Mouse (Mus musculus) G1E (cell line): ENCODE data around the gene Pde4d.

Experiments
- CTCF ChIP-seq: IDR thresholded peaks from 2 replicates; pipeline ENCODE4 v1.5.1; 2012; ENCODE audit warnings: low read depth, low read length, inconsistent platforms, mixed read lengths
- GATA1 ChIP-seq: IDR thresholded peaks from 2 replicates; pipeline ENCODE4 v1.6.1; 2012; ENCODE audit warnings: borderline replicate concordance, low read length, inconsistent platforms, mixed read lengths
- GATA2 ChIP-seq: IDR thresholded peaks from 2 replicates; pipeline ENCODE4 v1.6.1; 2012; ENCODE audit warnings: low read depth, low read length, inconsistent platforms, borderline replicate concordance
- POLR2AphosphoS5 ChIP-seq: IDR thresholded peaks from 2 replicates; pipeline ENCODE4 v1.6.1; 2012; ENCODE audit warnings: low read depth, low read length, inconsistent platforms; ENCODE audit not compliant: insufficient replicate concordance
- TAL1 ChIP-seq: conservative IDR thresholded peaks from 2 replicates; pipeline ENCODE4 v1.6.1; 2012; ENCODE audit warnings: low read depth, low read length, inconsistent platforms, mixed read lengths

GRCm38 (mm10) chr13:109548771-109549555 lies 1099.2 kb downstream of the Pde4d start:
- no peak for TF ChIP-seq CTCF
- no peak for TF ChIP-seq POLR2AphosphoS5
- TF ChIP-seq GATA1, result no peak
- no peak for TF ChIP-seq GATA2
- TF ChIP-seq TAL1, result no peak
